Mouse (Mus musculus): Measurements from ENCODE around the gene Hbs1l.

Gene Hbs1l

GRCm38 (mm10) chr10:21304672-21305632 is 9.2 kb downstream of the Hbs1l start:
- no peak for DNase-seq (ENCODE audit: low spot score in 2 of 2)

GRCm38 (mm10) chr10:21313732-21314131 is 18.0 kb downstream of the Hbs1l start:
- DNase-seq (ENCODE audit: low spot score in 2 of 2), result no peak

GRCm38 (mm10) chr10:21316123-21316522 is 20.3 kb downstream of the Hbs1l start:
- no peak for DNase-seq (ENCODE audit: low spot score in 2 of 2)

- no peak for DNase-seq (ENCODE audit: low spot score in 2 of 2)
These were observed 22.5 kb downstream of the Hbs1l start for GRCm38 (mm10) chr10:21318250-21318649.

- DNase-seq (ENCODE audit: low spot score in 2 of 2), result no peak
These were observed 23.2 kb downstream of the Hbs1l start for GRCm38 (mm10) chr10:21318996-21319395.

- no peak for DNase-seq (ENCODE audit: low spot score in 2 of 2)
These were observed 24.8 kb downstream of the Hbs1l start for GRCm38 (mm10) chr10:21320601-21321000.

DNA sequence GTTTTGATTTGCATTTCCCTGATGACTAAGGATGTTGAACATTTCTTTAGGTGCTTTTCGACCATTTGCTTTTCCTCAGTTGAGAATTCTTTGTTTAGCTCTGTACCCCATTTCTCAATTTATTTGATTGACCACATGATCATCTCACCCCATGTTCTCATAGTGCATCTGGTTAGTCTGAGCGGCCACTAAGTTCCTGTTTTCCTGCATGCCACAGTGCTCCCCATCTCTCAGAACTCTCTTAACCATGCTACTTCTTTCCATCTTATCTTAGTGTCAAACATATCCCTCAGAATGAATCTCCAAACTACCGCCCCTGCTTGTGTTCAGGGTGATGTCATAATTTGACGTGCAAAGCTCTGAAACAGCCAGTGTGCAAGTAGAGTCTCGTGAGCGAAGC is 30.6 kb downstream of the Hbs1l start:
- no peak for DNase-seq (ENCODE audit: low spot score in 2 of 2)

DNA sequence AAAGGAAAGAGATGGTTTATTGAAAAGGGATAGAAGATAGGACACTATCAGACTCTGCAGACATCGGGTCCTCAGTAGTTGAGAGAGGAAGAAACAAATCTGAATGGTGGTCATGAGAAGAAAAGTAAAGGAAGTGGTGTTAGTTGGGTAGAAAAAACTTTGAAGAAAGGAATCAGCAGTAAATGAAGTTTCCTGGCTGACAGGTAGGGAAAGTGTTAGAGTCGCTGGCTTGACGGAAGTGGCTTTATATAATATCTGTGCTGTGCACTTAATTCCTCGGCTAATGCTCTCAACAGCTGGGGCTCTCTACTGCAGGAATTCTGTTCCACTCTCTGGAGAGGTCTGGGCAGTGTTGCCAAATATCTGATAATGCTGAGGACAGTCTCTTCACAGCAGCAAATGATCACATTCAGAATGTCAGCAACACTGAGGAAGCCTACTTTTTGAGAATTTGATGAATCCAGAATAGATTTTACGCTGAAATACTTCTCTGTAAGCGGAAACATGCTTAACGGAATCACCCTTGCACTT is 31.9 kb downstream of the Hbs1l start:
- DNase-seq (ENCODE audit: low spot score in 2 of 2), result peak in 1 of 2 experiments; percentile 25

GRCm38 (mm10) chr10:21334349-21335105 is 38.7 kb downstream of the Hbs1l start:
- DNase-seq (ENCODE audit: low spot score in 2 of 2), result peak in 1 of 2 experiments; percentile 17

- no peak for DNase-seq (ENCODE audit: low spot score in 2 of 2)
These were observed 39.8 kb downstream of the Hbs1l start for GRCm38 (mm10) chr10:21335534-21335933.

DNA sequence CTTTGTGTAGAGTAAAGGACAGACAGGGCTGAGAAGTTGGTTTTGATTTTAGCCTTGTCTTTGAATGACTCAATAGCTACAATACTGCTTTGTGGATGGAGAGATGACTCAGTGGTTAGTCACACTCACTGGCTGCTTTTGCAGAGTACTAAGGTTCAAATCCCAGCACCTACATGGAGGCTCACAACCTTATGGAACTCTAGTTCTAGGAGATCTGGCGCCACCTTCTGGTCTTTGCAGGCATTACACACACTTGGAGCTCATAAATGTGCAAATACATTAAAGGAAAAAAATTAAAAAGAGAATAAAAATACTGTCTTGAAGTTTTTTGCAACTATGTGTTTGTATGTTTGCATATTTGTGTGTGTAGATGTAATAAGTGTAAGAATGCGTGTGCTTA is 41.4 kb downstream of the Hbs1l start:
- DNase-seq (ENCODE audit: low spot score in 2 of 2), result no peak

DNA sequence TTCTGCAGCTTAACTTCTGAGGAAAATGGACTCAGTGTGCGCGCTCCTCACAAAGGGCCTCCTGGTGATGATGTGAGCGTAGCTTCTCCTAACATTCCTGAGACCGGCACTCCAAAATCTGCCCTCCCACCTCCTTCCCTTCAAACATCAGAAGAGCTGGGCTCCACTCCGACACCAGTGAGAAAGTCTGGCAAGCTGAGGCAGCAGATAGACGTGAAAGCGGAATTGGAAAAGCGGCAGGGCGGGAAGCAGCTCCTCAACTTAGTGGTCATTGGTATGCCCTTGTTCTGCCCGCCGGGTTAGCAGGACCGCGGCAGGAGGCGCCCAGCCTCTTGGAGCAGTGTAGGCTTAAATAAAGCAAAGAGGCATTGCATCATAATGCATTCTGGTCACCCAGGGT is 45.9 kb downstream of the Hbs1l start:
- DNase-seq (ENCODE audit: low spot score in 2 of 2), result no peak

GRCm38 (mm10) chr10:21342331-21343005 is 46.7 kb downstream of the Hbs1l start:
- no peak for DNase-seq (ENCODE audit: low spot score in 2 of 2)

- no peak for DNase-seq (ENCODE audit: low spot score in 2 of 2)
These were observed 51.6 kb downstream of the Hbs1l start for GRCm38 (mm10) chr10:21347332-21347731.

GRCm38 (mm10) chr10:21349449-21349848 is 53.7 kb downstream of the Hbs1l start:
- no peak for DNase-seq (ENCODE audit: low spot score in 2 of 2)

GRCm38 (mm10) chr10:21349946-21350345 is 54.2 kb downstream of the Hbs1l start:
- no peak for DNase-seq (ENCODE audit: low spot score in 2 of 2)

GRCm38 (mm10) chr10:21350531-21351515 is 55.0 kb downstream of the Hbs1l start:
- no peak for DNase-seq (ENCODE audit: low spot score in 2 of 2)

DNA sequence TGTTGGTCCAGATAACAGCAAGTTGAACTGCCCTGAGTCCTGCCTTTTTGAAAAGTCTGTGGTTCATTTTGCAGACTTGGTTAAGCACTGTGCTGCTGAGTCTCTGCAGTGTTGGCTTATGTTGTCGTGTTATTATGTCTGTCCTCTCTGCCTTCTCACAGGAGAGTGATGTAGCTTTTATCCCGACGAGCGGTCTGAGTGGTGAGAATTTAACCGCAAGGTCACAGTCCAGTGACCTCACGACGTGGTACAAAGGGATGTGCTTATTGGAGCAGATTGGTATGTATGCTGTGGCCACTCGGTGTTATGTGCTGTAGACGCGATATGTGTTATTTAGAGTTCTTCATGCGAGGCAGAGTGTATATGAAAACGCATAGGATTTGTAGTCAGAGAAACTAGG is 56.0 kb downstream of the Hbs1l start:
- no peak for DNase-seq (ENCODE audit: low spot score in 2 of 2)

GRCm38 (mm10) chr10:21353890-21354289 is 58.1 kb downstream of the Hbs1l start:
- no peak for DNase-seq (ENCODE audit: low spot score in 2 of 2)

DNA sequence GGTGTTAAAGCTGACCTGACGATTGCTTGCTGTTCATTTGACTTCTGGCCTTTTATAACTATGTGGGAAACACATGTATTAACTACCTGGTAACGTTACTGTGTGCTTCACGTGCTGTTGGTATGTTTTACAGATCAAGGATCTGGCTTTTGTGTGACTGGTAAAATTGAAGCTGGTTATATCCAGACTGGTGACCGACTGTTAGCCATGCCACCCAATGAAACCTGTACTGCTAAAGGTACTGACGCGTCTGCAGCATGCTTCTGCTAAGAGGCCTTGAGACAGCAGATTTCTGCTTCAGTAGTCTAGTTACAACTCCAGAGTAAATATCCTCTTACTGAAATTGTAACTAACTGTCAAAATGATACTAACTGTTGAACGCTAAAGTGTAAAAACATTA is 58.7 kb downstream of the Hbs1l start:
- DNase-seq (ENCODE audit: low spot score in 2 of 2), result no peak

DNA sequence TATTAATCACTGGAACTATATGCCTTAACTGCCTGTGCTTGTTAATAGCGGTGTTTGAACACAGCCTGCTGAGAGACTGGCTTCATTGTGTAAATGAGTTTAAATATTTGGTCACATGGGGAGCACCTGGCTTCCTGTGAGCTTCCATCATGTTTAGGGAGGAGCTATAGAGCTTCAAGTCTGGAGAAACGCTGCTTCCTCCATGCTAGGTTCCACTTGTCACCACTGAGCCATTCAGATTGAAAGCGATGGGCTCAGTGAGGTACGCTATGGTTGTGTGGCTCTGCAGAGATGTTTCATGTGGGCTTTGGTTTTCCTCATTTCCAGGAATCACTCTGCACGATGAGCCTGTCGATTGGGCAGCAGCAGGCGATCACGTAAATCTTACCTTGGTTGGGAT is 62.2 kb downstream of the Hbs1l start:
- DNase-seq (ENCODE audit: low spot score in 2 of 2), result no peak
